Mouse (Mus musculus) embryo, embryonic 11.5 days (tissue): Measurements from ENCODE around the gene Slc25a34.

Experiments used
- DNase-seq: peaks from one replicate; pipeline ENCODE4 v3.0.0-alpha.2; 2012; ENCODE audit warnings: low read depth, low spot score

Gene Slc25a34

GRCm38 (mm10) chr4:141583919-141584318, 39.7 kb downstream of the Slc25a34 start:
- DNase-seq: no peak

GRCm38 (mm10) chr4:141581051-141581450, 42.6 kb downstream of the Slc25a34 start:
- no peak for DNase-seq

- no peak for DNase-seq
These were observed 44.8 kb downstream of the Slc25a34 start for GRCm38 (mm10) chr4:141578833-141579232.

- no peak for DNase-seq
These were observed 46.7 kb downstream of the Slc25a34 start for GRCm38 (mm10) chr4:141576877-141577276.

DNA sequence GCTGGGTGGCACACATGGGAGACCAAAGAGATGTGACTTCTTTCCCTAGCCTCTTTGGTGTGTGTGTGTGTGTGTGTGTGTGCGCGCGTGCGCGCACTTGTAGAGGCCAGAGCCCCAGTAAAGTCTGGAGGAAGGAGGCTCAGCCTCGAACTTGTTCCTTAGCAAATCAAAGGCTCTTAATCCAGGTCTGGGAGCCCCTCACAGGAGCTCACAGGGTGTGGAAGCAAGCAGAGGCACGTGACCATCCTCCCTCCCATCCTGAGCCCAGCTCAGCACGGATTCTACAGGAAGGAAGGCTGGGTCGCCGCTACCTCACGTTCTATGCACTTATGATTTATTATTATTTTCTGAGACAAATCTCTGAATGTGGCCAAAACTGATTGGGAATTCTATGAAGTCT, 47.2 kb downstream of the Slc25a34 start:
- DNase-seq: no peak

DNA sequence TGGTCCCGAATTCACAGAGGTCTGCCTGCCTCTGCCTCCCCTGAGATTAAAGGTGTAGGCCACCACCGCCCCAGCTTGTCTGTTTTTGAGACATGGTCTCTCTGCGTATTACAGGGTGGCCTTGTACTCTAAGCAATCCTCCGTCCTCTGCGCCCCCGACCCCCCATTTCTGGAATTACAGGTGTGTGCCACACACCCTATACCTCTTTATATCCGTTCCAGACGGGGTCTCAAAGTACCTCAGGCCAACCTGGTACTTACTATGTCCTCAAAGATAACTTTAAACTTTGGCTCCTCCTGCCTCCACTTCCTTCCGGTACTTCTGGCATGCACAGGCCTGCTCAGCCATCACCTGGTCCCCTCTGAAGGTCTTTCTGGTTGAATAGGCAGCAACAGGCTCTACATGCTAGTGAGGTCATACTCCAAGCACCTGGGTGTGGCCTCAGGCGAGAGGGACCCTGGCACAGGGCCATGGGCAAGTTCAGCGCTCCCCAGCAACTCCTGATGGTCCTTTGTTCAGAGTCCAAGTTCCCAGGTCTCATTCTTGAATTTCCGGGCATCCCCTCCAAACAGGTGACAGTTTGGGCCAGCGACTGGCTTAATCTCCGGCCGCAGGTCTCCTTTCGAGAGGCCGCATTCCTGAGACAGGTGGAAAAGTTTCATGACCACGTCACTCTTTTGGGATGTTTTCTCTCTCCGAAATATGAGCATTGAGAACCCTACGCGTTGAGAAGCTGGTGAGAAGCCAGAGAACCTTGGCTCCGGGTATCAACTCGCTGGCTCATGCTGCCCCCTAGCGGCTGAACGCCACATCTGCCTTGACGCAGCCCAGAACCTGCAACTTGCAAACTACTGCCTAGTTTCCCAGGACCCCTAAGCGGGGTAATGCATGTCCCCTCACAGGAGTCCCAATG, 48.6 kb downstream of the Slc25a34 start:
- DNase-seq: peak; percentile 71

DNA sequence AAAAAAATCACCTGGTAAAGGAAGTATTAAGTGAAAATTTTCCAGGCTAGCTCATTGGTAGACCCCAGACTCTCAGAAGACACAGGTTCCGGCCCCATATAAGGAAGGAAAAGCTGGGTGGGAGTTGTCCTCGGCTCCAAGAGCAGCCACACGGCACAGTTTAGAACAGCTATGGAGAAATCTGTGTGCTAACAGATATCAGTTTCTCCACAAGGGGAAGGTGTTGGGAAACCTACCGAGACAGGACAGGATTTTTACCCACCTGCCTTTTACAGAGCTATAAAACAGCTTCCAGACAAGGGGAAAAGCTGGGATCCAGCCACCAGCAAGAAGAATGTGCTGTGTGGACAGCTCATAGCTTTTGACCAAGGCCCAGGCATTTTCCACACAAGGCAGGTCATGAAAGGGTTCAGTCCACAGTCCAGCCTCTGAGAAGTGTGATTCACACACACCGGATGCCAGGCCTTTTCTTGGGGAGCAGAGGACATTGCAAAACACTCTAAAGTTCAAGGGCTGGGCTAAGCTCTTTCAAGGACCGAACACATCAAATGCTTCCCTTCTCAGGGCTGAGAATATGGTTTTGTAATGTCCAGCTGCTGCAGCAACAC, 50.2 kb downstream of the Slc25a34 start:
- no peak for DNase-seq

GRCm38 (mm10) chr4:141572668-141573358, 50.8 kb downstream of the Slc25a34 start:
- DNase-seq: no peak

DNA sequence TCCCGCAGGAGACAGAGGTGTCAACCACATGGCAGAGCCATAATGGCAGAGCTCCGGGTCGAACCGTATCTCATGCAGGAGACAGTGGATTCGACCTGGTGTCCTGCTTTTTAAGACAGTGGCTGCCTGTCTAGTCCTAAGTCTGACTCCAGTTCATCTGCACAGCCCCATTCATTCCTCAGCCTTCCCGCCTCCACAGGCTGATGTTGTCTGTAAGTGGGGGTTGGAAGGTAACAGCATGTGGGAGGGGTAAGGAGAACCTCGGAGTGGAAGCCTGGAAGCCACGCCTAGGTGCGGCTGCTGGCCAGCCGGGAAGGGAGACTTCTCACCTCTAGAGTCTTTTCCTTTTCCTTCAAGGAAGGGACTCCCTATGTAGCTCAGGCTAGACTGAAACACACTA, 51.7 kb downstream of the Slc25a34 start:
- DNase-seq: no peak

- DNase-seq: no peak
These were observed 52.3 kb downstream of the Slc25a34 start for GRCm38 (mm10) chr4:141571337-141571739.

DNA sequence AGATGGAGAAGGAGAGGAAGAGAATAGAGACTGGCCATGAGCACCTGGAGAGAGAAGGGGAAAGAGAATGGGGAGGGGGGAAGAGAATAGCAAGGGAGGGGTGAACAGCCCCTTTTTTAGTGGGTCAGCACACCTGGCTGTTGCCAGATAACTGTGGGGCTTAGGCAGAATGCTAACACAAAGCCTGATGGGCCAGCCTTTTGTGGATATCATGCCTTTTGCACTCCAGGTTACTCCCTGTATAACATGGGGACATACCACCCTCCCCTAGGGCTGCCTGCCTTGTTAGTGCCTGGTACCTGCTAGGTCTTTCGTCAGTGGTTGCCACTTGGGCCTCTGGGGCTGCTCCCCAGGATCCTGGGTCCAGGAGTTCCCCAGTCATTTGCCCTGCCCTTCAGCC, 52.8 kb downstream of the Slc25a34 start:
- no peak for DNase-seq

DNA sequence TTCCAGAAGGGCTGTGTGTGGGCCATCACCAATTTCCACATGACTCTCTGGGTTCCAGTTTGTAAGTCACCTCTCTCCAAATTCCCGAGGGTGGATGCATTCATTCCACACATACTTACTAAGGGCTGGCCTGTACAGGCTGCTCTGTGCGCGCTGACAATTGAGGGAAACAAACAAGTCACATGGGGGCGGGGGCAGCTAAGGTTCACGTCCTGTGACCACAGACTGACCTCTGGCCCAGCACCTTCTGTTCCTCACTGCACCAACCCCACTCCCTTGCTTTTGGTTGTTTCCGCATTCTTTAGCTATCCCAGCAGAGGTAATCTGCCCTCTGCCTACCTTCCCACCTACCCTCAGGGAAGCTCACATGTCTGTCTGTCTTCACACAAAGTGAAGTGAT, 53.6 kb downstream of the Slc25a34 start:
- DNase-seq: no peak

DNA sequence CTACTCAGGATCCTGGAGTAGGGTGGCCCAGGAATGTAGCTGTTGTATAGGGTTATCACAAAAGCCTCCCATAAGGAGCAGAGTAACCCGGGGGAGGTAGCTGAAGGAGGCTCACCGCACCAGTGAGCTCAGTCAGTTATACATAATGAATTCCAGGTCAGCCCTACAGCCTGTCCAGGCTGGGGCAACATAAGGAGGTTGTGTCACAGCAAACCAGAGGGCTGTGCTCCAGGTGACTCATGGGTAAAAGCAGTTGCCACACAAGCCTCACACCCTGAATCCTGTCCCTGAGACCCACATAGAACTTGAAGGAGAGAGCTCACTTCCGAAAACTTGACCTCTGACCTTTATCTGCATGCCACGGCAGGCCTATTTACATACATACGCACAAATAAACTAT, 54.7 kb downstream of the Slc25a34 start:
- DNase-seq: no peak
